Mouse (Mus musculus): Measurements from ENCODE around the gene Agbl5. TPM values are rescaled to one million over a fixed set of nuclear protein-coding genes. Genes with fewer than 3 reads are reported as not detected.

Agbl5 gene
- polyA plus RNA-seq, 1 experiment from 2014 or later, result 5.5 TPM

- H3K4me1 ChIP-seq (replicated peaks; ENCODE audit: control insufficient read depth, insufficient read depth, low read length), result peaks cover 7% of the 10 kb centered on the region; the same call in 1 of the 2 replicates
Observed at GRCm38 (mm10) chr5:30915456-30915855, 27.0 kb downstream of the Agbl5 start.

GRCm38 (mm10) chr5:30915974-30916433, 27.5 kb downstream of the Agbl5 start:
- Histone ChIP-seq H3K4me1 (replicated peaks; ENCODE audit: control insufficient read depth, insufficient read depth, low read length) (peaks cover 6% of the 10 kb centered on the region; the same call in 1 of the 2 replicates), H3K4me2 (replicated peaks; ENCODE audit: low read depth) (peak overlapping the region; percentile 63), H3K36me3 (ENCODE audit: control insufficient read depth, insufficient read depth) (peaks cover 25% of the 10 kb centered on the region), H3K9ac (ENCODE audit: low read depth, low read length) (0 out of 2 replicates have a peak overlapping the region, but pooled peaks have one; percentile 0), H3K27me3 (replicated peaks; ENCODE audit: control insufficient read depth, insufficient read depth, low read length) (no peaks in the 10 kb centered on the region), H3K4me3 (ENCODE audit: low read depth, low read length) (peak overlapping the region; percentile 44), H3K27ac (ENCODE audit: low read depth, low read length) (peak overlapping the region; percentile 15; the same call in 1 of the 2 replicates), H3K9me3 (ENCODE audit: control insufficient read depth) (no peaks in the 10 kb centered on the region)
- TF ChIP-seq CTCF (IDR thresholded peaks at IDR 0.05; ENCODE audit: low read depth), result peak; percentile 81
- WGBS, result 2% methylated on average over 7 of the region's 7 CpGs
- ATAC-seq, result peak; percentile 65

More at GRCm38 (mm10) chr5:30915456-30915855, 27.0 kb downstream of the Agbl5 start:
- no peaks in the 10 kb centered on the region for H3K9me3 ChIP-seq (ENCODE audit: control insufficient read depth)
- 0 out of 2 replicates have a peak overlapping the region, but pooled peaks have one; percentile 0 for H3K9ac ChIP-seq (ENCODE audit: low read depth, low read length)
- peak overlapping the region; percentile 44 for H3K4me3 ChIP-seq (ENCODE audit: low read depth, low read length)
- peak overlapping the region; percentile 63 for H3K4me2 ChIP-seq (replicated peaks; ENCODE audit: low read depth)
- peaks cover 25% of the 10 kb centered on the region for H3K36me3 ChIP-seq (ENCODE audit: control insufficient read depth, insufficient read depth)
- H3K27ac ChIP-seq (ENCODE audit: low read depth, low read length), result peak overlapping the region; percentile 55
- peak; percentile 0; the same call in 1 of the 2 replicates for ATAC-seq
- no peaks in the 10 kb centered on the region for H3K27me3 ChIP-seq (replicated peaks; ENCODE audit: control insufficient read depth, insufficient read depth, low read length)
- TF ChIP-seq CTCF (IDR thresholded peaks at IDR 0.05; ENCODE audit: low read depth), result no peak
- WGBS, result 53% methylated on average over 9 of the region's 9 CpGs

- 0 out of 2 replicates have a peak overlapping the region, but pooled peaks have one; percentile 29 for H3K27ac ChIP-seq (ENCODE audit: low read depth, low read length)
- no peak overlapping the region for H3K9ac ChIP-seq (ENCODE audit: low read depth, low read length)
Observed at GRCm38 (mm10) chr5:30916841-30917240, 28.3 kb downstream of the Agbl5 start.

GRCm38 (mm10) chr5:30917348-30917747, 28.9 kb downstream of the Agbl5 start:
- H3K27me3 ChIP-seq (replicated peaks; ENCODE audit: control insufficient read depth, insufficient read depth, low read length), result no peaks in the 10 kb centered on the region
- H3K9ac ChIP-seq (ENCODE audit: low read depth, low read length), result no peak overlapping the region

More at GRCm38 (mm10) chr5:30916841-30917240, 28.3 kb downstream of the Agbl5 start:
- no peak for ATAC-seq
- Histone ChIP-seq H3K4me1 (replicated peaks; ENCODE audit: control insufficient read depth, insufficient read depth, low read length) (peaks cover 7% of the 10 kb centered on the region; the same call in 1 of the 2 replicates), H3K9me3 (ENCODE audit: control insufficient read depth) (no peaks in the 10 kb centered on the region), H3K27me3 (replicated peaks; ENCODE audit: control insufficient read depth, insufficient read depth, low read length) (no peaks in the 10 kb centered on the region), H3K4me2 (replicated peaks; ENCODE audit: low read depth) (no peak overlapping the region), H3K4me3 (ENCODE audit: low read depth, low read length) (no peak overlapping the region), H3K36me3 (ENCODE audit: control insufficient read depth, insufficient read depth) (peaks cover 25% of the 10 kb centered on the region)
- TF ChIP-seq CTCF (IDR thresholded peaks at IDR 0.05; ENCODE audit: low read depth), result no peak
- 89% methylated on average over 9 of the region's 9 CpGs for WGBS

GRCm38 (mm10) chr5:30917891-30918670, 29.6 kb downstream of the Agbl5 start:
- no peak overlapping the region for H3K27ac ChIP-seq (ENCODE audit: low read depth, low read length)

More at GRCm38 (mm10) chr5:30917348-30917747, 28.9 kb downstream of the Agbl5 start:
- no peaks in the 10 kb centered on the region for H3K9me3 ChIP-seq (ENCODE audit: control insufficient read depth)
- H3K4me2 ChIP-seq (replicated peaks; ENCODE audit: low read depth), result no peak overlapping the region
- peaks cover 25% of the 10 kb centered on the region for H3K36me3 ChIP-seq (ENCODE audit: control insufficient read depth, insufficient read depth)
- H3K4me3 ChIP-seq (ENCODE audit: low read depth, low read length), result no peak overlapping the region
- WGBS, result 94% methylated on average over 11 of the region's 11 CpGs
- no peak for ATAC-seq
- H3K4me1 ChIP-seq (replicated peaks; ENCODE audit: control insufficient read depth, insufficient read depth, low read length), result peaks cover 6% of the 10 kb centered on the region; the same call in 1 of the 2 replicates
- no peak for TF ChIP-seq CTCF (IDR thresholded peaks at IDR 0.05; ENCODE audit: low read depth)
- H3K27ac ChIP-seq (ENCODE audit: low read depth, low read length), result no peak overlapping the region

GRCm38 (mm10) chr5:30918691-30919090, 30.2 kb downstream of the Agbl5 start:
- H3K9me3 ChIP-seq (ENCODE audit: control insufficient read depth), result no peaks in the 10 kb centered on the region
- H3K4me3 ChIP-seq (ENCODE audit: low read depth, low read length), result no peak overlapping the region
- H3K9ac ChIP-seq (ENCODE audit: low read depth, low read length), result no peak overlapping the region
- peaks cover 25% of the 10 kb centered on the region for H3K36me3 ChIP-seq (ENCODE audit: control insufficient read depth, insufficient read depth)
- H3K27ac ChIP-seq (ENCODE audit: low read depth, low read length), result no peak overlapping the region
- no peak for ATAC-seq
- no peaks in the 10 kb centered on the region for H3K27me3 ChIP-seq (replicated peaks; ENCODE audit: control insufficient read depth, insufficient read depth, low read length)
- H3K4me1 ChIP-seq (replicated peaks; ENCODE audit: control insufficient read depth, insufficient read depth, low read length), result 0 out of 2 replicates have a peak, but pooled peaks cover 4% of the 10 kb centered on the region
- 82% methylated on average over 8 of the region's 8 CpGs for WGBS
- H3K4me2 ChIP-seq (replicated peaks; ENCODE audit: low read depth), result no peak overlapping the region
- TF ChIP-seq CTCF (IDR thresholded peaks at IDR 0.05; ENCODE audit: low read depth), result no peak

More at GRCm38 (mm10) chr5:30917891-30918670, 29.6 kb downstream of the Agbl5 start:
- no peaks in the 10 kb centered on the region for H3K9me3 ChIP-seq (ENCODE audit: control insufficient read depth)
- 87% methylated on average over 31 of the region's 31 CpGs for WGBS
- no peak overlapping the region for H3K9ac ChIP-seq (ENCODE audit: low read depth, low read length)
- H3K4me3 ChIP-seq (ENCODE audit: low read depth, low read length), result no peak overlapping the region
- no peak for ATAC-seq
- no peak overlapping the region for H3K4me2 ChIP-seq (replicated peaks; ENCODE audit: low read depth)
- H3K27me3 ChIP-seq (replicated peaks; ENCODE audit: control insufficient read depth, insufficient read depth, low read length), result no peaks in the 10 kb centered on the region
- 0 out of 2 replicates have a peak, but pooled peaks cover 4% of the 10 kb centered on the region for H3K4me1 ChIP-seq (replicated peaks; ENCODE audit: control insufficient read depth, insufficient read depth, low read length)
- TF ChIP-seq CTCF (IDR thresholded peaks at IDR 0.05; ENCODE audit: low read depth), result no peak
- peaks cover 25% of the 10 kb centered on the region for H3K36me3 ChIP-seq (ENCODE audit: control insufficient read depth, insufficient read depth)
